Mouse (Mus musculus) T-helper 17 cell (primary cell): ENCODE results near the gene Zcchc2.

Source experiments
- in situ Hi-C, 2 experiments: fragments of 300-600 bp; cut with MboI, MseI; formaldehyde crosslinking; loops; 1 replicate in 1 of 2; 2 replicates in 1 of 2; pipeline ENCODE4 v1.15.1; 2025; ENCODE audit warnings: high pct_unique_total_duplicates in 2 of 2

Zcchc2 gene

GRCm38 (mm10) chr1:106069867-106070543 lies 79.8 kb downstream of the Zcchc2 start:
- in situ Hi-C loops, result loop anchor here (5.0 to 25.0 kb wide), 4 partner anchors 82 to 1083 kb away; no protein-coding TSS in a partner anchor

GRCm38 (mm10) chr1:106070814-106071213 lies 80.6 kb downstream of the Zcchc2 start:
- in situ Hi-C loops, result loop anchor here (5.0 to 25.0 kb wide), 3 partner anchors 321 to 1084 kb away; no protein-coding TSS in a partner anchor

GRCm38 (mm10) chr1:106071237-106072070 lies 81.2 kb downstream of the Zcchc2 start:
- in situ Hi-C loops, result loop anchor here (5.0 to 25.0 kb wide), 3 partner anchors 321 to 1084 kb away; no protein-coding TSS in a partner anchor

GRCm38 (mm10) chr1:106072071-106072440 lies 81.8 kb downstream of the Zcchc2 start:
- in situ Hi-C loops, result loop anchor here (5.0 to 25.0 kb wide), 3 partner anchors 320 to 1085 kb away; no protein-coding TSS in a partner anchor

- in situ Hi-C loops, result loop anchor here (5.0 to 25.0 kb wide), 3 partner anchors 319 to 1086 kb away; no protein-coding TSS in a partner anchor
These were observed 83.0 kb downstream of the Zcchc2 start for GRCm38 (mm10) chr1:106073166-106073565.

GRCm38 (mm10) chr1:106074141-106074540 lies 83.9 kb downstream of the Zcchc2 start:
- in situ Hi-C loops, result loop anchor here (5.0 to 25.0 kb wide), 3 partner anchors 318 to 1087 kb away; no protein-coding TSS in a partner anchor

GRCm38 (mm10) chr1:106074656-106075055 lies 84.5 kb downstream of the Zcchc2 start:
- in situ Hi-C loops, result loop anchor here (5.0 to 25.0 kb wide), 4 partner anchors 318 to 1087 kb away; no protein-coding TSS in a partner anchor

GRCm38 (mm10) chr1:106076641-106077040 lies 86.4 kb downstream of the Zcchc2 start:
- in situ Hi-C loops, result loop anchor here (5.0 to 10.0 kb wide), 2 partner anchors 648 to 746 kb away; no protein-coding TSS in a partner anchor

GRCm38 (mm10) chr1:106077166-106077565 lies 87.0 kb downstream of the Zcchc2 start:
- in situ Hi-C loops, result loop anchor here (5.0 to 10.0 kb wide), 2 partner anchors 648 to 745 kb away; no protein-coding TSS in a partner anchor
